Mouse (Mus musculus): Measurements from ENCODE around the gene 3830417A13Rik. TPM values are rescaled to one million over a fixed set of nuclear protein-coding genes. Genes with fewer than 3 reads are reported as not detected.

The 3830417A13Rik gene
- not detected for total RNA-seq (2021)
- long read RNA-seq, experiment 1: 0 reads
- long read RNA-seq, experiment 2: 0 reads

GRCm38 (mm10) chrX:64173248-64173647 is at the start of gene 3830417A13Rik:
TSS of gene 3830417A13Rik (plus strand) at chrX:64173548.
- DNase-seq (ENCODE audit: low spot score in 2 of 2): no peak
- intact Hi-C loops (cut with DNase I): loop anchor here (5.0 kb wide), 1 partner anchor 501 kb away; no protein-coding TSS in a partner anchor

- no peak for DNase-seq (ENCODE audit: low spot score in 2 of 2)
- intact Hi-C loops (cut with DNase I): no loop called here
Measured at GRCm38 (mm10) chrX:64152098-64152497, 21.2 kb upstream of the 3830417A13Rik start, which contains the start of gene Gm6760. TSS of gene Gm6760 (minus strand) at chrX:64152198.

GRCm38 (mm10) chrX:64181246-64181645 is 7.9 kb downstream of the 3830417A13Rik start:
- DNase-seq (ENCODE audit: low spot score in 2 of 2): no peak
- intact Hi-C loops (cut with DNase I): no loop called here

Other genes with a start within 250 kb of the 3830417A13Rik start
- not detected for gene Gm6760, start 21.4 kb upstream of the 3830417A13Rik start, total RNA-seq (2021)
- gene Slitrk4, start 103.4 kb downstream of the 3830417A13Rik start, total RNA-seq (2021): 10 to 100 TPM; 46.8 to 47.9 TPM

Data from left cerebral cortex, postnatal 14 days (tissue).